Mouse (Mus musculus) intestine, postnatal 0 days (tissue): ENCODE data around the gene Crybg1. TPM values are rescaled to one million over a fixed set of nuclear protein-coding genes. Genes with fewer than 3 reads are reported as not detected.
A peak's percentile ranks its signal among the peaks of the same experiment; 100 is the strongest.

Experiments
- ATAC-seq: fragments of 200-750 bp; cut with Nextera tagmentation; 2 replicates; pipeline ENCODE4 v1.8.0; 2017; ENCODE audit warnings: mild to moderate bottlenecking, moderate TSS enrichment, moderate library complexity
- H3K27ac ChIP-seq: fragments of 300-500 bp; sonication (generic); 2 replicates; pipeline ENCODE4 v1.5.1; 2014; ENCODE audit warnings: mild to moderate bottlenecking, low read depth, low read length, moderate library complexity
- H3K27me3 ChIP-seq: fragments of 300-500 bp; sonication (generic); replicated peaks from 2 replicates; pipeline ENCODE4 v1.6.1; 2014; ENCODE audit warnings: low read length, mixed read lengths; ENCODE audit not compliant: control insufficient read depth, insufficient read depth
- H3K36me3 ChIP-seq: fragments of 300-500 bp; sonication (generic); 2 replicates; pipeline ENCODE4 v1.6.1; 2014; ENCODE audit warnings: mild to moderate bottlenecking, moderate library complexity; ENCODE audit not compliant: control insufficient read depth, insufficient read depth
- H3K4me1 ChIP-seq: fragments of 300-500 bp; sonication (generic); replicated peaks from 2 replicates; pipeline ENCODE4 v1.6.1; 2014; ENCODE audit warnings: antibody characterized with exemption, low read length, mixed read lengths; ENCODE audit not compliant: control insufficient read depth, insufficient read depth
- H3K4me2 ChIP-seq: fragments of 300-500 bp; sonication (generic); replicated peaks from 2 replicates; pipeline ENCODE4 v1.6.1; 2014; ENCODE audit warnings: low read depth, mild to moderate bottlenecking, moderate library complexity
- H3K4me3 ChIP-seq: fragments of 300-500 bp; sonication (generic); 2 replicates; pipeline ENCODE4 v1.5.1; 2014; ENCODE audit warnings: low read depth, low read length
- H3K9ac ChIP-seq: fragments of 300-500 bp; sonication (generic); 2 replicates; pipeline ENCODE4 v1.6.1; 2014; ENCODE audit warnings: mild to moderate bottlenecking, low read depth, low read length
- H3K9me3 ChIP-seq: fragments of 300-500 bp; sonication (generic); 2 replicates; pipeline ENCODE4 v1.6.1; 2016; ENCODE audit warnings: mixed run types; ENCODE audit not compliant: control insufficient read depth
- CTCF ChIP-seq: sonication (generic); IDR thresholded peaks from 2 replicates; pipeline ENCODE4 v1.5.1; 2016; ENCODE audit warnings: low read depth, mild to moderate bottlenecking, control low read depth, antibody characterized with exemption, moderate library complexity
- WGBS: fragments of 180-500 bp; shearing (Covaris S2); extraction: QIAGEN DNeasy Blood & Tissue Kit; methylation state at CpG from one replicate; pipeline ENCODE4 v1.1.7; 2014; 5-methylcytosine and 5-hydroxymethylcytosine counted together
- polyA plus RNA-seq: library from polyadenylated mRNA; unstranded; fragments of >200 nt; fragmentation: Nextera tagmentation; extraction: Ambion mirVana; gene quantifications from 2 replicates; pipeline ENCODE4 v1.2.1, GENCODE M21; 2015

The Crybg1 gene
- polyA plus RNA-seq, 1 experiment from 2014 or later: 3.1 TPM

DNA sequence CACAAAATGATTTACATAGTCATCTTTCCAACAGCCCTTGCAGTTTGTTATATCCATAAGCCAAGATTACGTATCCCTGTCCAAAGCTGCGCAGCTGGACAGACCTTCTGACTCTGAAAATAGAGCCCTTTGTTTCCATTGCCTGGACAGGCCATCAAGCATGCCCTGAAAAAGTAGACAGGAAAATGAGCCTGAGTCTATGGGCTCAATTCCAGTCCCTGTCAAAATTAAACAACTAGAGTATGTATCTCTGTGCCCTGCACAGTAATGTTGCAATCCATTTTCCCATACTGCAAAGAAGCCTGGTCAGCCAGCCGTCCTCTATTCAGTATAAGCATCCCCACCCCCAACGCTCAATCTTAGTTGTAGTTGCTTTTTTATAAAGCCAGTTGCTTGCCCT lies 141.8 kb downstream of the Crybg1 start:
- H3K4me1 ChIP-seq: no peaks in the 10 kb centered on the region
- H3K36me3 ChIP-seq: no peaks in the 10 kb centered on the region
- H3K27me3 ChIP-seq: peaks cover 23% of the 10 kb centered on the region
- 66% methylated on average over 4 of the region's 4 CpGs for WGBS
- H3K9me3 ChIP-seq: no peaks in the 10 kb centered on the region
- H3K4me2 ChIP-seq: no peak overlapping the region
- TF ChIP-seq CTCF: no peak
- ATAC-seq: no peak
- H3K27ac ChIP-seq: no peak overlapping the region
- no peak overlapping the region for H3K9ac ChIP-seq
- no peak overlapping the region for H3K4me3 ChIP-seq

DNA sequence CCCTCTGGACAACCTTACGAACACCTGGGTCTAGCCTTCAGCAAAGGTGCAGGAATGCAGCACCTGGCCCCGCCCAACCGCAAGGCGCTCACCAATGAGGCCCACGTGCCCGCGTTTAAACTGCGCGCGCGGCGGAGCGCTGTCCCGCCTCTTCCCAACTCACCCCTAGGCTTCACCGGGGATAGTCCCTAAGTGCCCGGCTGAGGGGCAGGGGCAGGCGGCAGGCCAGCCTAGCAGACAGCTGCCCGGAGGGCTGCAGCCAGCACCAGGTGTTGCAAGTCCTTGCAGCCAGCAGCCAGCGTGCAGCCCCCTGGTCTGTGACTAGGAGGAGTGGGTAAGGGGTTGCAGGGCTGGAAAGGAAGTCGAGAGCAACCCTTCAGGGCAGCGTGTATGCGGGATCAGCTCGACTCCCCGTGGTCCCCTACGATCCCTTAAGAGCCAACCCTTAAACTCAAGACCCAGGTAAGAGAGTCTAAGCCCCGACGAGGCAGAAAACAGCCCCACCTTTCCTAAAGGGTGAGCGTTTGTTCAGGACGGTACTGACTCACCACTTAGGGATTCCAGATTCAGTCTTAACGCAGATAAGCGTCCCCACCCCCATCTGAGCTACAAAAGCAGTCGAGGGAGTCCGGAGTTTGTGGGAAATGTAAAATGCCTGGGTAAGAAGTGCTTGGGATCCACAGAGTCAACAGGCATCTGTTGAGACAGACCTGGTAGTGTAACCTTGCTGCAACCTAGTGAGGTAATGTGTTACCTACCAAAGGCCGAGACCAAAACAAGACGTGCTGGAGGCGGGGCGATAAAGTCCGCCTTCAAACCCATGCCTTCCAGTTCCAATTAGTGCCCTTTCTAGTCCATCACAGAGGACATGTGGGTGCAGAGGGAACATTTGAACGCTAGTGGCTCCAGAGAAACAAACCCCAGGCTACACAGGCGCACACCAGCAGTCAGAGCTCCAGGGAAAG lies 142.7 kb downstream of the Crybg1 start:
- no peaks in the 10 kb centered on the region for H3K4me1 ChIP-seq
- no peak overlapping the region for H3K27ac ChIP-seq
- H3K9ac ChIP-seq: 0 out of 2 replicates have a peak overlapping the region, but pooled peaks have one; percentile 17
- peak overlapping the region; percentile 50 for H3K4me3 ChIP-seq
- no peaks in the 10 kb centered on the region for H3K9me3 ChIP-seq
- peak; percentile 25 for TF ChIP-seq CTCF
- peak; percentile 65 for ATAC-seq
- whole genome bisulfite sequencing: 2% methylated on average over 40 of the region's 40 CpGs
- peak overlapping the region; percentile 96 for H3K4me2 ChIP-seq
- no peaks in the 10 kb centered on the region for H3K36me3 ChIP-seq
- peaks cover 23% of the 10 kb centered on the region for H3K27me3 ChIP-seq

DNA sequence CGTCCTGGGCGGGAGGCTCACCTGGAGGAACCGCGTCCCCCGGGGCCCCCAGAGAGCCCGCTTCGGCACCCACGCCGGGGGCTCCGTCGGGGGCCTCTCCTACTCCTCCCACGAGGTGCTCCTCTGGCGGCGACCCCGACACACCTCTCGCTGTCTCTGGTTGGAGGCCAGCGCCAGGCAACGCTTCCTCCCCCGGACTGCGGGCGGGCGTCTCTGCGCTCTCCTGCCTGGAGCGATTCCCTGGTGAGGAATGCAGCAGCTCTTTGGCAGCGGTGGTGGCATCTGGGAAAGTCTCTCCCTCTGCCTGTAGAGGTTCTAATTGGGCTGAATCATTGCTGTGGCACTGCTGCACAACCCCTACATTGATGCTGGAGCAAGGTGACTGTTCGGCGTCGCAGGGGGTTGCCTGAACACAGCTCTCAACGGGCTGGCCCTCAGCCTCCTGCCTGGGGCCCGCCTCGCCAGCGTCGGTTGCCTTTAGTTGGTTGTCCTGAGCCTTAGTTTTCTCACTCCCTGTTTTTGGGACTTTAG lies 144.4 kb downstream of the Crybg1 start:
- no peaks in the 10 kb centered on the region for H3K9me3 ChIP-seq
- H3K9ac ChIP-seq: peak overlapping the region; percentile 78
- H3K4me2 ChIP-seq: peak overlapping the region; percentile 73
- no peaks in the 10 kb centered on the region for H3K4me1 ChIP-seq
- 3% methylated on average over 32 of the region's 33 CpGs for WGBS
- 0 out of 2 replicates have a peak overlapping the region, but pooled peaks have one; percentile 21 for H3K27ac ChIP-seq
- peak overlapping the region; percentile 87 for H3K4me3 ChIP-seq
- TF ChIP-seq CTCF: no peak
- ATAC-seq: no peak
- H3K27me3 ChIP-seq: peaks cover 23% of the 10 kb centered on the region
- no peaks in the 10 kb centered on the region for H3K36me3 ChIP-seq

DNA sequence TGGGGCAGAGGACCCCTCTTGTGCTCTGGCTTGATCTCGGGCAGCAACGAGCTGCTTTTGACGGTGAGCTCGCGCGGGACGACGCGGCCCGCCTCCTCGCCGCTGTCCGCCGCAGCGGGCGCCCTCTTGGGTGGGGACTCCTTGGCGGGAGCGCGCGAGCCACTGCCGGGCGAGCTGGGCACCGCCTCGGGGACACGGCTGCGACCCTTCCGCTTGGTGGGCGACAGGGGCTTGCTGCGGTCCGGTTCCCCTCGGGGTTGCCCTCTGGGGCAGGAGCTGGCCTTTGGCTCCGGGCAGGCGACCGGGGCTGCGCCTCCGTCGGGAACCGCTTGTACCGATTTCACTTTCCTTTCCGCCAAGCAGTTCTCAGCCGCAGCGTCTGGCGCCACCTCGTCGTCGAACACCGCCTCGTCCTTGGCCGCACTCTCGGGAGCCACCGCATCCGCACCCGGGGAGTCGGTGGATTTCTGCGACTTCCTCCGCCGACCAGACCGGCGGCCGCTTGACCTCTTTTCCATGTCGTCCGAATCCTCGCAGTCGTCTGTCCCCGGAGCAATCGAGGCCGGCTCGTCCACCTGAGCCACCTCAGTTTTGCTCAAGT lies 145.0 kb downstream of the Crybg1 start:
- Histone ChIP-seq H3K36me3 (no peaks in the 10 kb centered on the region), H3K4me2 (peak overlapping the region; percentile 73), H3K9me3 (no peaks in the 10 kb centered on the region), H3K4me1 (no peaks in the 10 kb centered on the region), H3K9ac (peak overlapping the region; percentile 78), H3K27me3 (peaks cover 23% of the 10 kb centered on the region), H3K4me3 (peak overlapping the region; percentile 87), H3K27ac (peak overlapping the region; percentile 86)
- WGBS: under 1% methylated on average over 68 of the region's 68 CpGs
- peak; percentile 61 for ATAC-seq
- TF ChIP-seq CTCF: peak; percentile 69

DNA sequence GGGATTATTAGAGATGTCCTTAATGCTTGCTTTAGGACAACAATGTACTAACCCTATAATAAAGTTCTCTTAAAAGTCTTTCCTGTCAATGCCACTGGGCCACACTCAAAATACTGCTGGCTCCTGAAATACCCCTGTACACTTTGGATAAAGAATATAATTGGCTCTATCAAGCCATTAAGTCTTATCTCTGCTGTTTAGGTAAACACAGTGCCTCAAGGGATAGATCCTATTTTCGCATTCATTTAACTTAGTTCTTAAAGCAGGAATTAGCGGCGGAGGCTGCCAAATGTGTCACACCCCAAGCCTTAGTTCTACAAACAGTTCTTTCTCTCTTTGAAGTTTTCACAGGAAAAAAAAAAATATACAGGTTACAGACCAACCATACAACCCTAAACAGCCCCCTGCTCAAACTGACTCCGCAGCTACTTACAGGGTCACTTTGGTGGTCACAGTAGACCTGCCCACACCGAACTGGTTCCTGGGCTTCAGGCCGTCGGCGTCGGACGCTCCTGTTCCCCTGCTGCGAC lies 145.6 kb downstream of the Crybg1 start:
- Histone ChIP-seq H3K4me1 (no peaks in the 10 kb centered on the region), H3K9me3 (no peaks in the 10 kb centered on the region), H3K4me3 (peak overlapping the region; percentile 87), H3K36me3 (no peaks in the 10 kb centered on the region), H3K27ac (peak overlapping the region; percentile 86; the same call in 1 of the 2 replicates), H3K9ac (peak overlapping the region; percentile 78), H3K27me3 (peaks cover 23% of the 10 kb centered on the region), H3K4me2 (peak overlapping the region; percentile 73)
- no peak for ATAC-seq
- WGBS: 2% methylated on average over 11 of the region's 11 CpGs
- TF ChIP-seq CTCF: no peak
